Mouse (Mus musculus): ENCODE data around the gene Elk4. TPM values are rescaled to one million over a fixed set of nuclear protein-coding genes. Genes with fewer than 3 reads are reported as not detected.

Elk4 gene
- total RNA-seq, 4 experiments from 2014 or later, result 80.0 to 96.0 (median 85.7) TPM

GRCm38 (mm10) chr1:132063096-132063495, 55.7 kb downstream of the Elk4 start:
- DNase-seq (ENCODE audit: low spot score in 2 of 2), result no peak

GRCm38 (mm10) chr1:132065001-132065400, 57.6 kb downstream of the Elk4 start:
- DNase-seq (ENCODE audit: low spot score in 2 of 2), result no peak

GRCm38 (mm10) chr1:132065475-132066172, 58.2 kb downstream of the Elk4 start:
- no peak for DNase-seq (ENCODE audit: low spot score in 2 of 2)

GRCm38 (mm10) chr1:132067261-132068255, 60.2 kb downstream of the Elk4 start, which contains the start of gene Mfsd4a:
Mfsd4a (minus strand) TSS chr1:132068062.
- DNase-seq (ENCODE audit: low spot score in 2 of 2), result peak in 1 of 2 experiments; percentile 29

- no peak for DNase-seq (ENCODE audit: low spot score in 2 of 2)
Observed at GRCm38 (mm10) chr1:132069436-132069835, 62.0 kb downstream of the Elk4 start.

GRCm38 (mm10) chr1:132070659-132071058, 63.3 kb downstream of the Elk4 start:
- no peak for DNase-seq (ENCODE audit: low spot score in 2 of 2)

- DNase-seq (ENCODE audit: low spot score in 2 of 2), result no peak
Observed at GRCm38 (mm10) chr1:132075576-132075975, 68.2 kb downstream of the Elk4 start.

GRCm38 (mm10) chr1:132078413-132078812, 71.0 kb downstream of the Elk4 start:
- no peak for DNase-seq (ENCODE audit: low spot score in 2 of 2)

Other genes with a start within 250 kb of the Elk4 start
- under 1 TPM; 0.40 to 0.51 (median 0.44) TPM for gene Pm20d1, start 210.2 kb upstream of the Elk4 start, total RNA-seq (2022)
- 10 to 100 TPM; 25.0 to 42.3 (median 39.1) TPM for gene Slc41a1, start 180.1 kb upstream of the Elk4 start, total RNA-seq (2022)
- 1 to 10 TPM; 4.8 to 5.2 (median 4.9) TPM for gene Rab29, start 140.4 kb upstream of the Elk4 start, total RNA-seq (2022)
- 10 to 100 TPM; 73.0 to 79.7 (median 76.5) TPM for gene Nucks1, start 97.1 kb upstream of the Elk4 start, total RNA-seq (2022)
- gene Slc45a3, start 44.6 kb upstream of the Elk4 start, total RNA-seq (2022), result 1 to 10 TPM; 1.2 to 1.4 (median 1.3) TPM
- 10 to 100 TPM; 11.6 to 17.4 (median 14.7) TPM for gene Mfsd4a, start 60.5 kb downstream of the Elk4 start, total RNA-seq (2022)
- 1 to 10 TPM; 4.2 to 6.7 (median 4.2) TPM for gene Cdk18, start 132.1 kb downstream of the Elk4 start, total RNA-seq (2022)
- gene Lemd1, start 183.8 kb downstream of the Elk4 start, total RNA-seq (2022), result under 1 TPM in 1 of 4 experiments, not detected in 3; 0.19 TPM
- gene AC124108.1, start 183.8 kb downstream of the Elk4 start, total RNA-seq (2022), result not detected
- not detected for gene Gm10188, start 222.2 kb downstream of the Elk4 start, total RNA-seq (2022)

Data from gastrocnemius, adult 8-10 months (tissue).